Mouse (Mus musculus) induced T-regulatory cell, adult 2 months (primary cell): Measurements from ENCODE around the gene Cerkl.

Source experiments
- DNase-seq: peaks from one replicate; pipeline ENCODE4 v3.0.0-alpha.2; 2012; ENCODE audit warnings: low read depth

The Cerkl gene

GRCm38 (mm10) chr2:79456575-79457349 lies at the start of gene Cerkl, which contains the start of gene Neurod1:
Cerkl (minus strand) TSS chr2:79456785.
Neurod1 (minus strand) TSS chr2:79456751.
- no peak for DNase-seq

DNA sequence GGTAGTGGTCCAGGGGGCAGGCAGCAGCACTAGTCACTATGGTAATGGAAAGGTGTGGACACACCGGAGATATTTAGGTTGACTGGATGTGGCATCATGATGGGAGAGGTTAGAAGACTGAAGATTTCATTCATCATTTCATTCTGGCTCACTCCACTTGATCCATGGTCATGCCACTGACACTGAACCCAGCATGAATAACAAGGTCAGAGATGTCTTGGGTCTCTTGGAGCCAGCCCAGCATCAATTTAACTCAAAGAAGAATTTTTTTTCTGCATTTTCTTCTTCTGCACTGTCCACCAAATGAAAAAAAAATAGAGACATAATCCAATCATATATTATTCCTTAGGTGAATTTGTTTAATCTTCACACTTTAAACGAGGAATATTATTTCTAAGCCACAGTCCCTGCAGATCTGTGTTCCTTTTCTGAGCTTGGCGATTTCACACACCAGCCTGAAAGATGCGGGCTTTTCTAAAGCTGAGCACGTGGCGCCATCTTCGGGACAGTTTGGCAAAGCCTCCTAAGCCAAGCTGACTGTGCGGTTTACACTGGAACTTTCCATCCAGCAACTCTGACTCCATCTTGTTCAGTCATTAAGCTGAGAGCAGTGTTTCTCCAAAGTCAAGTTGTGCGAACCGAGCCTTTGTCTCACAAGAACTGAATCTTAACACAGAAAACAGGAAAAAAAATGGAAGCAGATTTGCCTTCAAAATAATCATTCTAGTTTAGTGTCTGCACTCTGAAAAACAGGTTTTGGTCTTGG lies 42.6 kb upstream of the Cerkl start:
- DNase-seq, result peak; percentile 64

DNA sequence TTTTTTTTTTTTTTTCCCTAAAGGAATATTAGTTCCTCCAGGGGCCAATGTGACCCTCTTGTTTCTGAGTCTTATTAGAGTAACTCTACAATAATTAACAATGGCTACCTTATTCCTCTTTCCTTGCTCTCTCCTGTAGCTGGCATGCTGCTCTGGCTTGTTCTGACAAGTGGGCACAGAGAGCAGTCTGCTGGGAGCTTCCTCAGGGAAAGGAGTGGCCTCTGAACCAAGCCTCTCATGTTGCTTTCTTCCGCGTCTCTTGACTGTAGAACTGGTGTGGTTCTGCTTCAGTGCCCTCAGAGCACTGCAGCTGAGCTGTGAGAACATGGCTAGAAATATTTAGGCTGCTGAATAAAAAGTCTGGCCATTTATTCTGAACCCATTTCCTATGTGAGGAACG lies 28.5 kb upstream of the Cerkl start:
- DNase-seq, result no peak

- no peak for DNase-seq
Measured at GRCm38 (mm10) chr2:79482511-79482910, 25.9 kb upstream of the Cerkl start.

DNA sequence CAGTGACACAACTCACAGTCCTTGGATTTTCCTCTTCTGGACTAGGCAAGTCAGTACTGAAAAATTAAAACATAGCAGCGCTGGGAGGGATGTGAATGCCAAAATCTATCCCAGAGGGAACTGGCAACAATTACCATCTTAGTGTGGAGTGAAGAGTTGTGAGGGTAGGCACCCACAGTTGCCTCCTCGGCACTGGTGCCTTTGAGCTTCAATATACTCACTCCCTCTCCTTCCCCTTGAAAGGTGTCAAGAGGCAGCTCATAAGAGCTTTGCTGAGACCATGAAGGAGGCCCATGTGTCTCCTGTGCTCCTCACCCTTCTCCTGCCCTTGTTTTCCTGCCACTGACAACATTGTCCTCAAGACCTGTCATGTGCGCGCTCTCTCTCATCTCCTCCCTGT lies 5.8 kb upstream of the Cerkl start:
- DNase-seq, result no peak

DNA sequence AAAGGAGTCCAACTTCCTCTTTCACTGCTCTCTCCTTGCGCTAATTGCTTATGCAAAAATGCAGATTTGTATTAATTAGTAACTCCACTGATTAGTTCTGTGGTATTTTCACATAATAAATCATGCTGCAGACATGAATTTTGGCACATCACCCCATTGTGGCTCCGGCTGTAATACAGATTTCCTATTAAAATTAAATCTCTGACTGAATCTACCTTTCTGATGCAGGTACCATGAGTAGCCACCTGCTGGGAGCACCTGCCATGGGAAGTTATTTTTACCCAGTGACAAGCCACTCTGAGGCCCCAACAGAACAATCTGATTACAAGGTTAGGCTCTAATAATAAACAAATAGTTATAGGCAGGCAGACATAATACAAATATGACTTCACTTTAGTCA lies 5.3 kb upstream of the Cerkl start:
- no peak for DNase-seq

DNA sequence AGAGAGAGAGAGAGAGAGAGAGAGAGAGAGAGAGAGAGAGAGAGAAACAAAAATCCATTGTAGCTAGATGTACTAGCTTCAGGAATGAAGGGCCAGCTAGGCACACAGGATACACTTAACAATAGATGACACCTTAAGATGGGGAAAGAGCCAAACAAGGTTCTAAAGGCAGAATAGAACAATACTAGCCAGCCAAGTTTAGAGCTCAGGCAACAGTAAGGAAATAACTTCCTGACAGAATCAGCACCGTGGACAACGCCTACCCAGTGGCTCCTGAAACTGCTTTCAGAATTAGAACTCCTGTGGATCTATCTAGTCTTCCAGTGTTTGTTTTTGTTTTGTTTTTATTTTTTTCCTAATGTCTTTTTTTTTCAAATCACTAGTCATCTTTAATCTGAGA lies 4.0 kb upstream of the Cerkl start:
- DNase-seq, result no peak

- no peak for DNase-seq
Measured at GRCm38 (mm10) chr2:79460107-79460506, 3.5 kb upstream of the Cerkl start.

GRCm38 (mm10) chr2:79459061-79460045 lies 2.8 kb upstream of the Cerkl start:
- no peak for DNase-seq

DNA sequence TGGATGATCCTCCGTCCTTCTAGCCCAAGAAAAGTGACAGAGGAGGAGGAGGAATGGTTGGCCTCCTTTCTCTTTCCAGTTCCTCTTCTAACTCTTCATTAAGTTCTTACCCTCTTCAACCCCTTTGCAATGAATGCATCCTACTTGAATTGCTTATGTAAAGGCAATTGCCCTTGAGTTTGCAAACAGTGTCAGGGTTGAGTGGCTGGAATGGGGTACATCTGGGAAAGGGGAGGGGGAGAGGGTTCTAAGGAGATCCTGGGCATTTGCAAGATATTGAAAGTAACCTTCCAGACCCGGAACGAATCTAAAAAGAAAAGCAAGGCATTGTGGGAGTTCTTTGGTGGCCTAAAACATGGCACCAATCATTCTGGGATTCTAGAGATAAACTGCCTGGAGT lies 1.3 kb upstream of the Cerkl start:
- DNase-seq, result no peak

DNA sequence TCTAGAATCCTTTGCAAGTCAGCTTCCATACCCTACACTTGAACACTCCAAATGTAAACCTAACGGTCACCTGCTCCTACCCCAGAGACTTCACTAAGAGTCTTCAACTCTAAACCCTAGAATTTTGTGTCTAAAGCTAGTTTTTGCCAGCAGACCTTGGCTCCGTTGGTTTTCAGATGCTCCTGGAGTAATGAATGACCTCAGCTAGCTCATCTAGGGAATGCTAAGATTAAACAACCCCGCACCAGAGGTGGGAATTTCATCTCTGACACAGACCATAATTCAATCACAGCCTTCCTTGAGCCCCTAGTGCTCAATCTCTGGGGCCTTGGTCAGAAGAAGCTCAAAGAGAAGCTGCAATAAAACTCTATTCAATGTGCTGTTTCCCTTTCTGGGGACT lies 849 bp upstream of the Cerkl start:
- DNase-seq, result no peak

GRCm38 (mm10) chr2:79455646-79456045 lies 939 bp downstream of the Cerkl start:
- DNase-seq, result no peak

GRCm38 (mm10) chr2:79454786-79455446 lies 1.7 kb downstream of the Cerkl start:
- DNase-seq, result no peak

- DNase-seq, result peak; percentile 26
Measured at GRCm38 (mm10) chr2:79453901-79454781, 2.4 kb downstream of the Cerkl start.

GRCm38 (mm10) chr2:79451438-79451837 lies 5.1 kb downstream of the Cerkl start:
- DNase-seq, result no peak

DNA sequence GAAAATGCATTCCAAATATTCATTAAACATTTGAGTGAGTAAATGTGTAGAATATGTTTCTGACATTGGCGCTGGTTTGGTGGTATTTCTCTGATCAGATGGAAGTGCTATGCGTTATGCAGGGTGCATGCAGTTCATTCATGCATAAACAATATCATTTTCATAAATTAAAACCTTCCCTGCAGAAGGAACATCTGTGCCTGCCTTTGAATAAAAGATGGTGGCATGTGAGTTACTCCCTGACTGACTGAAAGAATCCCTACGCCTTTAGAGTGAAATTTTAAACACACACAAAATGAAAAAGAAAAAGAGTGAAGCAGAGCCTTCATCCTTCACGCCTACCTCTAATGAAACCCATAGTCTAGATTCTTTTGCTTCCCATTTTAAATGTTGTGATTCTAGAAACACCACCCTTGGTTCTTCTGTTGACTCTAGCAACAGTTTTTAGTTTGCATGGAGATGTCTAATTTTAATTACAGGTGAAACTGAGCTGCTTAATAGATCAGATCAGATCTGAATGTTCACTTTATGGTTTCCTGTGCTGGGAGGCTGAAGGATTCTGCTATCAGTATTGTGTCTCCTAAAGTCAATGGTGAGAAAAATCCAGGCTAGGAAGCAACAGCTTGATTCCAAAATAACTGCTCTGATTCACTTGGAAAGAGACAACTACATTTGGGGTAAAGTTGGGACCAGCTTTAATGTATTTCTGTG lies 5.7 kb downstream of the Cerkl start:
- DNase-seq, result no peak

DNA sequence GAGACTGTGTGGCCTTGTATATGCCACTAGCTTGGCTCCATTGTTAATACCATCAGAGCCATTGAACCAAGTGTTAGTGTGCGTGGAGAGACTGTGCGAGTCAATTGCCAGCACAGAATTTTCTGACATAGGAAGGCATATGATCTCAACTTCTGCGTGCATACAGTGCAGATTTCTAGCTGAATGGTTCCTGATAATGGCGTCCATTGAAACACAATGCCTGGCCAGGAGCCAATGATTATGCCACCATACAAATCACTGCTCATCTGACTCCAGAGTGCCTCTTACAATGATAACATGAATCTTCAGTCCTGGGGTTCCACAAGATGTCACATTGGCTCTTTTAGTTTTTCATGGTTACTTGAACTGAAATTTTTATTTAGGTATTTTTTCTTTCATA lies 7.2 kb downstream of the Cerkl start:
- no peak for DNase-seq

- no peak for DNase-seq
Measured at GRCm38 (mm10) chr2:79447198-79447597, 9.4 kb downstream of the Cerkl start.

DNA sequence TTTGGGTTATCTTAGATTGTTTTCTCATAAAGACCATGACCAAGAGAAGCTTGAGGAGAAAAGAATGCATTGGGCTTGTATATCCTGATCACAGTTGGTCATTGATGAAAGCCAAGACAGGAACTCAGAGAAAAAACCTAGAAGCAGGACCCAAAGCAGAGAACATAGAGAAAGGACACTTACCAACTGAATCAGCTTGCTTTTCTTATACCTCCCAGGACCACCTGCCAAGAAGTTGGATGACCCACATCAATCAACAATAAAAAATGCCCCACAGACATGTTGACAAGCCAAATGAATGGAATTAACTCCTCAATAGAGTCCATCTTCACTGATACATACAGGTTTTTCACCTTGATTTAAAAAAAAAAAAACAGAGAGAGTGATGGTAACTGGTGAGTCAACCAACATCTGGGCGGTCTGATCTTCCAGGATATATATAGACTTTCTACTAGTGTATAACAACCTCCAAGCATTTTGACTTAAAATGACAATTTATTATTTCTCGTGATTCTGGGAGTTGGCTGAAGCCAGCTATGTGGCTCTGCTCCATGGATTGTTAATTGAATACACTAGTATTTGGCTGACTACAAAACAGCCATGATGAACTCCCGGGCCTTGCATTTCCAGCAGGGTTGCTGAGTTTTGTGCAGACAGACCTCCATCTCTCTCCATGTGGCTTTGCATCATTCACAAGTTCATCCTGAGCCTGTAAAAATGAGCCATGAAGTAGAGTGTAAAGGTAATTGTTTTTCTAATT lies 12.5 kb downstream of the Cerkl start:
- DNase-seq, result no peak
